Mouse (Mus musculus) spleen, adult 2 months (tissue): ENCODE data around the gene Caskin2. TPM values are rescaled to one million over a fixed set of nuclear protein-coding genes. Genes with fewer than 3 reads are reported as not detected.
"Not testable (repeated sequence)": the region's sequence is repeated elsewhere in the genome, so short reads cannot be mapped to it uniquely, and the experiment has no call there.

Source experiments
- DNase-seq, 2 experiments: peaks; one replicate each; pipeline versions ENCODE4 v3.0.0 to v3.0.0-alpha.2; 2012 to 2021; ENCODE audit warnings: low spot score in 2 of 2, low read depth in 1 of 2
- H3K27ac ChIP-seq: fragments of 200-500 bp; 2 replicates; pipeline ENCODE4 v1.5.1; 2012; ENCODE audit warnings: low read length, inconsistent platforms; ENCODE audit not compliant: insufficient read depth
- H3K27me3 ChIP-seq: fragments of 200-500 bp; 2 replicates; pipeline ENCODE4 v1.6.1; 2012; ENCODE audit warnings: mild to moderate bottlenecking, moderate library complexity, low read length, inconsistent platforms; ENCODE audit not compliant: control insufficient read depth, insufficient read depth
- H3K36me3 ChIP-seq: fragments of 200-500 bp; 2 replicates; pipeline ENCODE4 v1.6.1; 2012; ENCODE audit warnings: mild to moderate bottlenecking, low read length, inconsistent platforms; ENCODE audit not compliant: control insufficient read depth, insufficient read depth
- H3K4me1 ChIP-seq: fragments of 200-500 bp; 2 replicates; pipeline ENCODE4 v1.6.1; 2011; ENCODE audit warnings: inconsistent platforms; ENCODE audit not compliant: control insufficient read depth, insufficient read depth, insufficient read length
- H3K4me3 ChIP-seq: fragments of 200-500 bp; 2 replicates; pipeline ENCODE4 v1.5.1; 2011; ENCODE audit warnings: mild to moderate bottlenecking, inconsistent platforms; ENCODE audit not compliant: insufficient read depth, insufficient read length; ENCODE audit errors: extremely low read depth
- CTCF ChIP-seq: fragments of 200-500 bp; IDR thresholded peaks from 2 replicates; pipeline ENCODE4 v1.5.1; 2011; ENCODE audit warnings: mild to moderate bottlenecking, inconsistent platforms; ENCODE audit not compliant: insufficient read depth, insufficient read length, insufficient replicate concordance; ENCODE audit errors: extremely low read depth
- POLR2A ChIP-seq: fragments of 200-500 bp; IDR thresholded peaks from 2 replicates; pipeline ENCODE4 v1.6.1; 2011; ENCODE audit warnings: low read depth, low read length, inconsistent platforms
- WGBS: fragments of 180-500 bp; shearing (Covaris S2); methylation state at CpG from one replicate; pipeline ENCODE4 v1.1.7; 2018; 5-methylcytosine and 5-hydroxymethylcytosine counted together
- polyA plus RNA-seq: library from polyadenylated mRNA; depleted of rRNA; stranded (reverse); fragments of >200 nt; gene quantifications from 2 replicates; pipeline ENCODE4 v1.2.3, GENCODE M21; 2012; rRNA removed

Caskin2 gene
- polyA plus RNA-seq, 1 experiment = 13.2 TPM

GRCm38 (mm10) chr11:115765103-115765606 is 48.3 kb downstream of the Caskin2 start, which contains the start of gene Tmem94:
Tmem94 (plus strand) TSS chr11:115765433.
- Histone ChIP-seq H3K27me3 (no peaks in the 10 kb centered on the region), H3K4me1 (peaks cover 5% of the 10 kb centered on the region; the same call in 1 of the 2 replicates), H3K36me3 (no peaks in the 10 kb centered on the region), H3K4me3 (peak within 1 kb of the TSS; percentile 93), H3K27ac (peak within 1 kb of the TSS; percentile 55)
- peak; percentile 7; the same call in 1 of the 2 replicates for TF ChIP-seq POLR2A
- TF ChIP-seq CTCF = no peak
- WGBS = 0% methylated on average over 31 of the region's 32 CpGs
- DNase-seq = peak; percentile 92 to 98

DNA sequence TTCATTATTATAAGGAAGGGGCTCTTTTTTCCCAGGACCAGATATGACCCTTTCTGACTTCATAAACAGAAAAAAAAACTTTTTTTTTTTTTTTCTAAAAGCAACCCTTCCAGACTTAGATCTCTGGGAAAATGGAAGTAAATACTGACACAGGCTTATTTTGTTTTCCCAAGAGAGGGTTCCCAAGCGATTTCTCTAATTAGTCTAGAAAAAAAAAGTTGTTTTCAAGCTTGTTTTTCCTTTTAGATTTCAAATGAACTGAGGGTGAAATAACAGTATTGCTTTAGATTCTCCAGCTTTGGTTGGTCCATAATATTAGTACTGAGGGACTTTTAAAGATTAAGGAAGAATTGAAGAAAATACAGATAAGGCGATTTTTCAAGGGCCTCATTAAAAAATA is 48.7 kb downstream of the Caskin2 start:
- no peak overlapping the region for H3K27ac ChIP-seq
- WGBS = 31% methylated on average over 2 of the region's 2 CpGs
- TF ChIP-seq CTCF (no peak), POLR2A (no peak)
- H3K4me1 ChIP-seq = peaks cover 5% of the 10 kb centered on the region; the same call in 1 of the 2 replicates
- no peaks in the 10 kb centered on the region for H3K36me3 ChIP-seq
- no peaks in the 10 kb centered on the region for H3K27me3 ChIP-seq
- no peak for DNase-seq
- no peak overlapping the region; the same call in 1 of the 2 replicates for H3K4me3 ChIP-seq

DNA sequence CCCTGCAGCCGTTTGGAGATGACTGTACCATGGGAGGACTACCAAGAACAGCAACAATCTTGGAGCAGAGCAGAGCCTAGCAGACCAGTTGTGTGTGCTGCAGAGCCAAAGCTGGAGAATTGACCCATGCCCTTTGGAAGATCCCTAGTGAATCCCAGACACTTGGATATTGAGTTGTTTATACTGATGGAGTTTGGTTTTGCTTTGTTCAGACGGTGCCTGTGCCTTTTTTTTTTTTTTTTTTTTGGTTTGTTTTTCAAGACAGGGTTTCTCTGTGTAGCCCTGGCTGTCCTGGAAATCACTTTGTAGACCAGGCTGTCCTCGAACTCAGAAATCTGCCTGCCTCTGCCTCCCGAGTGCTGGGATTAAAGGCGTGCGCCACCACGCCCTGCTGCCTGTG is 51.3 kb downstream of the Caskin2 start:
- 92% methylated on average over 7 of the region's 7 CpGs for WGBS
- not testable (repeated sequence) for DNase-seq, H3K4me3 ChIP-seq, H3K4me1 ChIP-seq, H3K36me3 ChIP-seq, H3K27ac ChIP-seq, H3K27me3 ChIP-seq

DNA sequence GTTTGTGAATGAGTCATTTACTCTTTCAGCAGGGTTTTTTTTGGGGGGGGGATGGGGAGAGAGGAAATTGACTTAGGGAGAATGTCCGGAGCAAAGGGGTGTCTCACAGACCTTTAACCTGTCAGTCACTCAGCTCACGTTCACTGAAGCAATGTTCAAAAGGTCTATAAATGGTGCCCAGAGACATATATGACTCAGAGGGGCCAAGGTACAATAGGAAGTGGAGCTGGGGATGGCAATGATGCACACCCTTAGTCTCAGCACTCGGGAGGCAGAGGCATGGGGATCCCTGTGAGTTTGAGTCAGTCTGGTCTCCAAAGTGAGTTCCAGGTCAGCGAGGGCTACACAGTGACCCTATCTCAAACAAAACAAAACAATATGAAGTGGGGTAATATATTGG is 60.0 kb downstream of the Caskin2 start:
- Histone ChIP-seq H3K27ac (no peak overlapping the region), H3K4me1 (no peaks in the 10 kb centered on the region), H3K36me3 (no peaks in the 10 kb centered on the region), H3K4me3 (no peak overlapping the region), H3K27me3 (no peaks in the 10 kb centered on the region)
- no peak for DNase-seq
- WGBS = 74% methylated on average over 4 of the region's 4 CpGs
- no peak for TF ChIP-seq CTCF

- WGBS = 91% methylated on average over 7 of the region's 7 CpGs
- TF ChIP-seq POLR2A (no peak), CTCF (no peak)
- H3K36me3 ChIP-seq = no peaks in the 10 kb centered on the region
- no peak for DNase-seq
- H3K27me3 ChIP-seq = no peaks in the 10 kb centered on the region
- H3K27ac ChIP-seq = no peak overlapping the region
- no peak overlapping the region for H3K4me3 ChIP-seq
- no peaks in the 10 kb centered on the region for H3K4me1 ChIP-seq
These were observed 60.8 kb downstream of the Caskin2 start for GRCm38 (mm10) chr11:115752653-115753052.

- Histone ChIP-seq H3K27ac (no peak overlapping the region), H3K4me3 (no peak overlapping the region), H3K36me3 (no peaks in the 10 kb centered on the region), H3K4me1 (peaks cover 4% of the 10 kb centered on the region; the same call in 1 of the 2 replicates), H3K27me3 (no peaks in the 10 kb centered on the region)
- 35% methylated on average over 2 of the region's 2 CpGs for WGBS
- DNase-seq = no peak
- no peak for TF ChIP-seq POLR2A
- no peak for TF ChIP-seq CTCF
These were observed 61.7 kb downstream of the Caskin2 start for GRCm38 (mm10) chr11:115751725-115752124.

- H3K4me1 ChIP-seq = peaks cover 4% of the 10 kb centered on the region; the same call in 1 of the 2 replicates
- H3K27ac ChIP-seq = no peak overlapping the region
- DNase-seq = no peak
- H3K36me3 ChIP-seq = no peaks in the 10 kb centered on the region
- 86% methylated on average over 5 of the region's 5 CpGs for WGBS
- TF ChIP-seq POLR2A (no peak), CTCF (no peak)
- no peaks in the 10 kb centered on the region for H3K27me3 ChIP-seq
- H3K4me3 ChIP-seq = no peak overlapping the region
These were observed 63.6 kb downstream of the Caskin2 start for GRCm38 (mm10) chr11:115749834-115750233.

Other genes with a start within 250 kb of the Caskin2 start
- gene Nup85, start 249.2 kb downstream of the Caskin2 start, polyA plus RNA-seq = 41.4 and 42.4 TPM in 2 replicates
- 10.6 and 13.6 TPM in 2 replicates for gene Mrps7, start 209.7 kb downstream of the Caskin2 start, polyA plus RNA-seq
- gene Gga3, start 209.6 kb downstream of the Caskin2 start, polyA plus RNA-seq = 39.4 and 40.9 TPM in 2 replicates
- 175 and 210 TPM in 2 replicates for gene Mif4gd, start 200.7 kb downstream of the Caskin2 start, polyA plus RNA-seq
- 64.0 and 82.0 TPM in 2 replicates for gene Slc25a19, start 185.3 kb downstream of the Caskin2 start, polyA plus RNA-seq
- 74.4 and 74.7 TPM in 2 replicates for gene Grb2, start 105.0 kb downstream of the Caskin2 start, polyA plus RNA-seq
- 42.0 and 56.3 TPM in 2 replicates for gene Tmem94, start 48.2 kb downstream of the Caskin2 start, polyA plus RNA-seq
- gene Tsen54, start 1.1 kb upstream of the Caskin2 start, polyA plus RNA-seq = 30.8 and 42.9 TPM in 2 replicates
- 26.1 and 26.7 TPM in 2 replicates for gene Llgl2, start 10.4 kb upstream of the Caskin2 start, polyA plus RNA-seq
- gene Myo15b, start 44.8 kb upstream of the Caskin2 start, polyA plus RNA-seq = 1.6 and 1.7 TPM in 2 replicates
- gene Smim5, start 86.3 kb upstream of the Caskin2 start, polyA plus RNA-seq = 5.7 and 8.0 TPM in 2 replicates
- 0.19 and 0.54 TPM in 2 replicates for gene Smim6, start 98.4 kb upstream of the Caskin2 start, polyA plus RNA-seq
- 19.9 and 26.7 TPM in 2 replicates for gene Sap30bp, start 119.6 kb upstream of the Caskin2 start, polyA plus RNA-seq
- 28.7 and 32.1 TPM in 2 replicates for gene Recql5, start 119.8 kb upstream of the Caskin2 start, polyA plus RNA-seq
- 2.5 and 2.8 TPM in 2 replicates for gene Itgb4, start 161.1 kb upstream of the Caskin2 start, polyA plus RNA-seq
- 30.8 and 39.4 TPM in 2 replicates for gene Galk1, start 199.1 kb upstream of the Caskin2 start, polyA plus RNA-seq
- gene H3f3b, start 214.3 kb upstream of the Caskin2 start, polyA plus RNA-seq = 161 and 200 TPM in 2 replicates
- 37.9 and 64.9 TPM in 2 replicates for gene Unk, start 216.7 kb upstream of the Caskin2 start, polyA plus RNA-seq